Mouse (Mus musculus) intestine, embryonic 15.5 days (tissue): Measurements from ENCODE around the gene Zfp661. TPM values are rescaled to one million over a fixed set of nuclear protein-coding genes. Genes with fewer than 3 reads are reported as not detected.
"Not testable (repeated sequence)": the region's sequence is repeated elsewhere in the genome, so short reads cannot be mapped to it uniquely, and the experiment has no call there.

Experiments used
- ATAC-seq: fragments of 200-750 bp; cut with Nextera tagmentation; 2 replicates; pipeline ENCODE4 v1.8.0; 2017; ENCODE audit warnings: moderate TSS enrichment, moderate library complexity
- H3K27ac ChIP-seq: fragments of 300-500 bp; sonication (generic); 2 replicates; pipeline ENCODE4 v1.5.1; 2015; ENCODE audit warnings: mild to moderate bottlenecking, inconsistent platforms
- H3K27me3 ChIP-seq: fragments of 300-500 bp; sonication (generic); replicated peaks from 2 replicates; pipeline ENCODE4 v1.6.1; 2015; ENCODE audit warnings: inconsistent platforms
- H3K36me3 ChIP-seq: fragments of 300-500 bp; sonication (generic); 2 replicates; pipeline ENCODE4 v1.6.1; 2015; ENCODE audit warnings: inconsistent platforms
- H3K4me1 ChIP-seq: fragments of 300-500 bp; sonication (generic); replicated peaks from 2 replicates; pipeline ENCODE4 v1.6.1; 2015; ENCODE audit warnings: inconsistent platforms
- H3K4me2 ChIP-seq: fragments of 300-500 bp; sonication (generic); replicated peaks from 2 replicates; pipeline ENCODE4 v1.6.1; 2015; ENCODE audit warnings: mild to moderate bottlenecking, inconsistent platforms
- H3K4me3 ChIP-seq: fragments of 300-500 bp; sonication (generic); replicated peaks from 2 replicates; pipeline ENCODE4 v1.5.1; 2015; ENCODE audit warnings: inconsistent platforms
- H3K9ac ChIP-seq: fragments of 300-500 bp; sonication (generic); 2 replicates; pipeline ENCODE4 v1.6.1; 2015; ENCODE audit warnings: inconsistent platforms
- H3K9me3 ChIP-seq: fragments of 300-500 bp; sonication (generic); 2 replicates; pipeline ENCODE4 v1.6.1; 2016; ENCODE audit warnings: inconsistent platforms
- WGBS: fragments of 180-500 bp; shearing (Covaris S2); methylation state at CpG from one replicate; pipeline ENCODE4 v1.1.7; 2015; 5-methylcytosine and 5-hydroxymethylcytosine counted together
- polyA plus RNA-seq: library from polyadenylated mRNA; unstranded; fragments of >200 nt; fragmentation: Nextera tagmentation; extraction: Ambion mirVana; gene quantifications from 2 replicates; pipeline ENCODE4 v1.2.1, GENCODE M21; 2015

Zfp661 gene
- polyA plus RNA-seq, 1 experiment from 2014 or later = 3.5 TPM

GRCm38 (mm10) chr2:127605203-127605602, 18.3 kb upstream of the Zfp661 start:
- Histone ChIP-seq H3K9ac (no peak overlapping the region), H3K36me3 (peaks cover 19% of the 10 kb centered on the region)
- WGBS = 89% methylated on average over 3 of the region's 3 CpGs

GRCm38 (mm10) chr2:127603383-127603782, 16.5 kb upstream of the Zfp661 start:
- H3K4me2 ChIP-seq, H3K9me3 ChIP-seq, ATAC-seq, H3K4me1 ChIP-seq, H3K27me3 ChIP-seq, H3K27ac ChIP-seq, H3K9ac ChIP-seq, H3K4me3 ChIP-seq: not testable (repeated sequence)
- 88% methylated on average over 6 of the region's 8 CpGs for WGBS
- peaks cover 25% of the 10 kb centered on the region for H3K36me3 ChIP-seq

More at GRCm38 (mm10) chr2:127605203-127605602, 18.3 kb upstream of the Zfp661 start:
- ATAC-seq = no peak
- no peak overlapping the region for H3K4me3 ChIP-seq
- no peak overlapping the region for H3K27ac ChIP-seq
- H3K4me1 ChIP-seq = 0 out of 2 replicates have a peak, but pooled peaks cover 2% of the 10 kb centered on the region
- no peak overlapping the region for H3K4me2 ChIP-seq
- no peaks in the 10 kb centered on the region for H3K9me3 ChIP-seq
- H3K27me3 ChIP-seq = no peaks in the 10 kb centered on the region

GRCm38 (mm10) chr2:127590840-127591239, 3.9 kb upstream of the Zfp661 start:
- H3K4me1 ChIP-seq = peaks cover 16% of the 10 kb centered on the region
- H3K36me3 ChIP-seq = peaks cover 14% of the 10 kb centered on the region
- no peak overlapping the region for H3K4me2 ChIP-seq
- H3K27me3 ChIP-seq = no peaks in the 10 kb centered on the region
- no peak overlapping the region for H3K4me3 ChIP-seq
- no peak overlapping the region for H3K9ac ChIP-seq
- no peak for ATAC-seq
- no peaks in the 10 kb centered on the region for H3K9me3 ChIP-seq
- WGBS = 73% methylated on average over 4 of the region's 4 CpGs
- H3K27ac ChIP-seq = no peak overlapping the region

GRCm38 (mm10) chr2:127590204-127590603, 3.3 kb upstream of the Zfp661 start:
- H3K4me3 ChIP-seq = no peak overlapping the region
- WGBS = 72% methylated on average over 15 of the region's 15 CpGs

GRCm38 (mm10) chr2:127588897-127589296, 2.0 kb upstream of the Zfp661 start:
- Histone ChIP-seq H3K9me3 (no peaks in the 10 kb centered on the region), H3K27me3 (no peaks in the 10 kb centered on the region), H3K9ac (no peak overlapping the region), H3K27ac (no peak overlapping the region), H3K36me3 (peaks cover 6% of the 10 kb centered on the region; the same call in 1 of the 2 replicates), H3K4me2 (no peak overlapping the region), H3K4me1 (peaks cover 16% of the 10 kb centered on the region), H3K4me3 (no peak overlapping the region)
- 96% methylated on average over 9 of the region's 9 CpGs for WGBS
- no peak for ATAC-seq

More at GRCm38 (mm10) chr2:127590204-127590603, 3.3 kb upstream of the Zfp661 start:
- H3K36me3 ChIP-seq = peaks cover 12% of the 10 kb centered on the region
- peaks cover 16% of the 10 kb centered on the region for H3K4me1 ChIP-seq
- no peak overlapping the region for H3K9ac ChIP-seq
- ATAC-seq = no peak
- no peak overlapping the region for H3K27ac ChIP-seq
- H3K9me3 ChIP-seq = no peaks in the 10 kb centered on the region
- H3K27me3 ChIP-seq = no peaks in the 10 kb centered on the region
- H3K4me2 ChIP-seq = 0 out of 2 replicates have a peak overlapping the region, but pooled peaks have one; percentile 23

- Histone ChIP-seq H3K36me3 (no peaks in the 10 kb centered on the region), H3K27ac (peak overlapping the region; percentile 85), H3K4me1 (peaks cover 16% of the 10 kb centered on the region), H3K4me3 (peak overlapping the region; percentile 92), H3K9ac (peak overlapping the region; percentile 86), H3K27me3 (no peaks in the 10 kb centered on the region), H3K9me3 (no peaks in the 10 kb centered on the region), H3K4me2 (peak overlapping the region; percentile 71)
- ATAC-seq = peak; percentile 34
- under 1% methylated on average over 22 of the region's 22 CpGs for WGBS
Observed at GRCm38 (mm10) chr2:127587514-127587844, 585 bp upstream of the Zfp661 start.

- H3K27ac ChIP-seq = no peak overlapping the region
- H3K36me3 ChIP-seq = no peaks in the 10 kb centered on the region
- H3K9ac ChIP-seq = peak overlapping the region; percentile 70
- H3K4me2 ChIP-seq = peak overlapping the region; percentile 85
- H3K27me3 ChIP-seq = no peaks in the 10 kb centered on the region
- ATAC-seq = peak; percentile 91
- peaks cover 13% of the 10 kb centered on the region for H3K4me1 ChIP-seq
- H3K9me3 ChIP-seq = no peaks in the 10 kb centered on the region
- 0% methylated on average over 24 of the region's 24 CpGs for WGBS
- peak overlapping the region; percentile 70 for H3K4me3 ChIP-seq
Observed at GRCm38 (mm10) chr2:127584436-127584858, 2.4 kb downstream of the Zfp661 start.

- ATAC-seq = no peak
- Histone ChIP-seq H3K27ac (no peak overlapping the region), H3K4me1 (no peaks in the 10 kb centered on the region), H3K4me2 (no peak overlapping the region), H3K9me3 (no peaks in the 10 kb centered on the region), H3K9ac (no peak overlapping the region), H3K27me3 (no peaks in the 10 kb centered on the region), H3K36me3 (peaks cover 9% of the 10 kb centered on the region; the same call in 1 of the 2 replicates), H3K4me3 (no peak overlapping the region)
- WGBS = 48% methylated on average over 1 of the region's 1 CpGs
Observed at GRCm38 (mm10) chr2:127573322-127573721, 13.6 kb downstream of the Zfp661 start.

GRCm38 (mm10) chr2:127559070-127559966, 27.6 kb downstream of the Zfp661 start:
- H3K9ac ChIP-seq = no peak overlapping the region
- no peak overlapping the region for H3K27ac ChIP-seq
- 17% methylated on average over 18 of the region's 18 CpGs for WGBS
- no peak overlapping the region; the same call in 1 of the 2 replicates for H3K4me3 ChIP-seq
- peak overlapping the region; percentile 47 for H3K4me2 ChIP-seq
- ATAC-seq = peak; percentile 94
- H3K27me3 ChIP-seq = peaks cover 1% of the 10 kb centered on the region; the same call in 1 of the 2 replicates
- no peaks in the 10 kb centered on the region for H3K9me3 ChIP-seq
- H3K36me3 ChIP-seq = no peaks in the 10 kb centered on the region
- no peaks in the 10 kb centered on the region for H3K4me1 ChIP-seq

- H3K36me3 ChIP-seq = no peaks in the 10 kb centered on the region
- no peak overlapping the region for H3K9ac ChIP-seq
- H3K27me3 ChIP-seq = no peaks in the 10 kb centered on the region
- no peaks in the 10 kb centered on the region for H3K9me3 ChIP-seq
- H3K4me1 ChIP-seq = no peaks in the 10 kb centered on the region
- WGBS = 52% methylated on average over 5 of the region's 5 CpGs
- ATAC-seq = no peak
- no peak overlapping the region for H3K27ac ChIP-seq
- H3K4me2 ChIP-seq = no peak overlapping the region
- no peak overlapping the region for H3K4me3 ChIP-seq
Observed at GRCm38 (mm10) chr2:127551078-127551477, 35.8 kb downstream of the Zfp661 start.

- no peak for ATAC-seq
- 69% methylated on average over 1 of the region's 1 CpGs for WGBS
Observed at GRCm38 (mm10) chr2:127550446-127550845, 36.4 kb downstream of the Zfp661 start.

GRCm38 (mm10) chr2:127549711-127550110, 37.2 kb downstream of the Zfp661 start:
- Histone ChIP-seq H3K9ac (no peak overlapping the region), H3K4me3 (no peak overlapping the region)

More at GRCm38 (mm10) chr2:127550446-127550845, 36.4 kb downstream of the Zfp661 start:
- Histone ChIP-seq H3K36me3 (no peaks in the 10 kb centered on the region), H3K4me1 (no peaks in the 10 kb centered on the region), H3K27ac (no peak overlapping the region), H3K4me2 (no peak overlapping the region), H3K4me3 (no peak overlapping the region), H3K9me3 (no peaks in the 10 kb centered on the region), H3K9ac (no peak overlapping the region), H3K27me3 (no peaks in the 10 kb centered on the region)

More at GRCm38 (mm10) chr2:127549711-127550110, 37.2 kb downstream of the Zfp661 start:
- Histone ChIP-seq H3K36me3 (no peaks in the 10 kb centered on the region), H3K4me2 (no peak overlapping the region), H3K4me1 (no peaks in the 10 kb centered on the region), H3K27ac (no peak overlapping the region), H3K9me3 (no peaks in the 10 kb centered on the region), H3K27me3 (no peaks in the 10 kb centered on the region)
- no peak for ATAC-seq
